Mouse (Mus musculus) midbrain, embryonic 10.5 days (tissue): ENCODE data around the gene Psg23. TPM values are rescaled to one million over a fixed set of nuclear protein-coding genes. Genes with fewer than 3 reads are reported as not detected.
"Not testable (repeated sequence)": the region's sequence is repeated elsewhere in the genome, so short reads cannot be mapped to it uniquely, and the experiment has no call there.

Experiments
- DNase-seq: peaks from one replicate; pipeline ENCODE4 v3.0.0-alpha.2; 2017; ENCODE audit warnings: low spot score
- H3K27ac ChIP-seq: fragments of 300-500 bp; sonication (generic); replicated peaks from 2 replicates; pipeline ENCODE4 v1.5.1; 2016; ENCODE audit warnings: mild to moderate bottlenecking
- H3K27me3 ChIP-seq: fragments of 300-500 bp; sonication (generic); 2 replicates; pipeline ENCODE4 v1.6.1; 2016; ENCODE audit warnings: low read depth, mild to moderate bottlenecking; ENCODE audit not compliant: poor library complexity, severe bottlenecking
- H3K36me3 ChIP-seq: fragments of 300-500 bp; sonication (generic); 2 replicates; pipeline ENCODE4 v1.6.1; 2016; ENCODE audit warnings: mild to moderate bottlenecking, moderate library complexity
- H3K4me1 ChIP-seq: fragments of 300-500 bp; sonication (generic); 2 replicates; pipeline ENCODE4 v1.6.1; 2016
- H3K4me3 ChIP-seq: fragments of 300-500 bp; sonication (generic); 2 replicates; pipeline ENCODE4 v1.5.1; 2016; ENCODE audit warnings: mild to moderate bottlenecking, moderate library complexity
- H3K9me3 ChIP-seq: fragments of 300-500 bp; sonication (generic); replicated peaks from 2 replicates; pipeline ENCODE4 v1.6.1; 2016; ENCODE audit warnings: mild to moderate bottlenecking
- WGBS: fragments of 180-500 bp; shearing (Covaris S2); methylation state at CpG from one replicate; pipeline ENCODE4 v1.1.7; 2016; 5-methylcytosine and 5-hydroxymethylcytosine counted together
- polyA plus RNA-seq: library from polyadenylated mRNA; unstranded; fragments of >200 nt; fragmentation: Nextera tagmentation; extraction: Ambion mirVana; gene quantifications from 2 replicates; pipeline ENCODE4 v1.2.1, GENCODE M21; 2016

The Psg23 gene
- polyA plus RNA-seq, result not detected in 2 replicates

DNA sequence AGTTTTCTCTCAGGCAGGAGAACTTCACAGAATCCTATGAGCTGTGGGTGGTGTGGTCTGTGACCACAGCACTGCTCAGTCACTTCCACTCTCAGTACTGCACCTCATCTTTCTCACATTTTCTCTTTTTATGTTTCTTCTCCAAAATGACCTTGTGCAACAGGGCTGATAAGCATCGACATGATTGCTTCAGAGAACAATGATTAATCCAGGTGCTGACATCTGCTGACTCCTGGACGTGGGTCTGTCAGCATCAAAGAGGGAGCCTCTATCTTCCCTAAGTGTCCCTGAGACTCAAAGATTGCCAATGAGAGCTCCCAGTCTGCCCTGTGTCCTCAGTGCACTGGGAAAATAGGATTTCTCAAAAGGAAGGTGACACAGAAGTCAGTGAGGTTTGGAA lies at the start of gene Psg23:
Gene Psg23 (minus strand): TSS at position 101 of the 400 bp plus-strand sequence.
- not testable (repeated sequence) for H3K27ac ChIP-seq, H3K27me3 ChIP-seq, H3K4me1 ChIP-seq, H3K4me3 ChIP-seq, H3K36me3 ChIP-seq, DNase-seq
- 73% methylated on average over 2 of the region's 2 CpGs for WGBS
- H3K9me3 ChIP-seq, result peaks cover 10% of the 10 kb centered on the region; the same call in 1 of the 2 replicates

GRCm38 (mm10) chr7:18656625-18657024 lies 40.3 kb upstream of the Psg23 start, which contains the start of gene Psg21:
Psg21 (minus strand) TSS chr7:18656725.
- 58% methylated on average over 2 of the region's 2 CpGs for WGBS

DNA sequence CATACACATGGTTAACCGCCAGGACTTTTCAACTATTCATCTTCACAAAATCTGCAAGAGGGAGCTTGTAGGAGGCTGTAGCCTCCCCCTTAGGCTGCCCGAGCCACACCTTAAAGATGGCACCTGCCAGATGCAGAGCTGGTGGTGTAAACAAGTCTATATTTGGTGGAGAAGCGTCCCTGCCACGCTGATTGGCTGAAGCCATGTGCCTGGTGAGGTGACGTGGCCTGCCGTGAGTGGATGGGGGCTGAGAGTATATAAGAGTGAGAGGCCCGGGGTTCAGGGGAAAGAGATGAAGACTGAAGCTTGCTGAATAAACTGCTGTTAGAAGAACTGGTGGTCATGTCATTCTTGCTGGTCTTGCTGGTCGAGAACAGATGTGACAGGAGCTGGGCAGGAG lies 10.6 kb upstream of the Psg23 start:
- H3K36me3 ChIP-seq, H3K4me1 ChIP-seq, DNase-seq, H3K4me3 ChIP-seq, H3K27ac ChIP-seq, H3K9me3 ChIP-seq, H3K27me3 ChIP-seq: not testable (repeated sequence)
- WGBS, result 80% methylated on average over 8 of the region's 8 CpGs

More at GRCm38 (mm10) chr7:18656625-18657024, 40.3 kb upstream of the Psg23 start, which contains the start of gene Psg21:
- H3K36me3 ChIP-seq, H3K4me3 ChIP-seq, H3K27ac ChIP-seq, H3K4me1 ChIP-seq, DNase-seq, H3K27me3 ChIP-seq: not testable (repeated sequence)
- H3K9me3 ChIP-seq, result peaks cover 28% of the 10 kb centered on the region

- DNase-seq, result no peak
- Histone ChIP-seq H3K4me1 (no peaks in the 10 kb centered on the region), H3K9me3 (peaks cover 18% of the 10 kb centered on the region; the same call in 1 of the 2 replicates), H3K27me3 (no peaks in the 10 kb centered on the region), H3K4me3 (no peak within 1 kb of the TSS), H3K36me3 (no peaks in the 10 kb centered on the region), H3K27ac (no peak within 1 kb of the TSS)
- WGBS, result 85% methylated on average over 3 of the region's 3 CpGs
Observed at GRCm38 (mm10) chr7:18567205-18567604, 49.1 kb downstream of the Psg23 start, which contains the start of gene Psg27. Psg27 (minus strand) TSS chr7:18567305.

GRCm38 (mm10) chr7:18559850-18560249 lies 56.5 kb downstream of the Psg23 start:
- no peaks in the 10 kb centered on the region for H3K36me3 ChIP-seq
- H3K27me3 ChIP-seq, result no peaks in the 10 kb centered on the region
- H3K4me3 ChIP-seq, result no peak overlapping the region
- peaks cover 40% of the 10 kb centered on the region for H3K9me3 ChIP-seq
- H3K27ac ChIP-seq, result no peak overlapping the region
- no peaks in the 10 kb centered on the region for H3K4me1 ChIP-seq
- DNase-seq, result no peak

Other genes starting within 250 kb of the Psg23 start
- gene Psg28, start 184.5 kb downstream of the Psg23 start, polyA plus RNA-seq, result not detected in 2 replicates
- gene Psg26, start 132.3 kb downstream of the Psg23 start, polyA plus RNA-seq, result not detected in 2 replicates
- gene Psg25, start 84.2 kb downstream of the Psg23 start, polyA plus RNA-seq, result not detected in 2 replicates
- not detected in 2 replicates for gene Psg27, start 49.2 kb downstream of the Psg23 start, polyA plus RNA-seq
- not detected in 2 replicates for gene Psg21, start 40.2 kb upstream of the Psg23 start, polyA plus RNA-seq
- gene Psg20, start 69.7 kb upstream of the Psg23 start, polyA plus RNA-seq, result not detected in 2 replicates
- not detected in 2 replicates for gene Psg22, start 101.6 kb upstream of the Psg23 start, polyA plus RNA-seq
- not detected in 2 replicates for gene Psg19, start 182.0 kb upstream of the Psg23 start, polyA plus RNA-seq
- gene Psg17, start 205.1 kb upstream of the Psg23 start, polyA plus RNA-seq, result not detected in 2 replicates
- 0.14 and 0.30 TPM in 2 replicates for gene Mill2, start 223.5 kb upstream of the Psg23 start, polyA plus RNA-seq